Mouse (Mus musculus) telencephalon, adult 2 months (tissue): ENCODE measurements around the gene 4933416C03Rik.

Source experiments
- DNase-seq: peaks from one replicate; pipeline ENCODE4 v3.0.0-alpha.2; 2011; ENCODE audit warnings: low read depth, low spot score

4933416C03Rik gene

GRCm38 (mm10) chr10:116079396-116079795 is 34.3 kb downstream of the 4933416C03Rik start:
- DNase-seq: no peak

DNA sequence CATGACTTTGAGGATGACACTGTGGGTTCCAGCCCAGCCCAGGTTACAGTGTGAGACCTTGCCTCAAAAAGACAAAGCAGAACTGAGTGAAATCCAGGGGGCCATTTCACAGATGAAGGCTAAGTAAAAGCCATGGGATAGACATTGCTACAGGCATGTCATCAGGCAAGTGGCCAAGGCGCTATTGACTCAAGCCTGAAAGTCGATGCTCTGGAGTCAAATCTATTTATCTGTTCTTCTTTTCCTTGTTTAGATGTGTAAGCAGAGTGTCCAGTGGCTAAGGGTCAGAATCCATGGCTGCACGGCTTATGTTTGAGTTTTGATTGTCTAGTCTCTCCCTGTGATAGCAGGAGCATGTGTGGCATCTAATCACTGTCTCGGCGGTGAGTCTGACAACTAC is 35.1 kb downstream of the 4933416C03Rik start:
- no peak for DNase-seq

DNA sequence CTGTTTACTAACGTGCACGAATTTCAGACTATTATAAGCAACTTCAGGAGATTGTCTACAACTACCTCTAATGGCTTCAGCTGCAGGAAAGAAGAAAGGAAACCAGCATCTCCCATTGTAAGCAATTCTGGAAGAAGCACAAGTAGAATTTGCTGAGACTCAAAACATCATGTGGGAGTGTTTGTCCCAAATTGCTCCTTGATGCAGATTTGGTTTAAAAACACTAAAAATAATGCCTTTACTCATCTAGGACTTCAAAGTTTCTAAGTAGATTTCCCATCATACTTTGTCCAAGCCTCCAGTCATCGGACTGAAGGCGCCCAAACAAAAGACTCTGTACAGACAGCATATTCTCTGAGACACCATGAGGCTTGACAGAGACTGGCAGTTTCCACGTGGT is 37.8 kb downstream of the 4933416C03Rik start:
- peak; percentile 39 for DNase-seq
